Mouse (Mus musculus) thymus, postnatal 0 days (tissue): ENCODE data around the gene Cabin1. TPM values are rescaled to one million over a fixed set of nuclear protein-coding genes. Genes with fewer than 3 reads are reported as not detected.

Experiments used
- DNase-seq: peaks from one replicate; pipeline ENCODE4 v3.0.0-alpha.2; 2015; ENCODE audit warnings: low spot score
- polyA plus RNA-seq: library from polyadenylated mRNA; unstranded; fragments of >200 nt; fragmentation: Nextera tagmentation; extraction: Ambion mirVana; gene quantifications from 2 replicates; pipeline ENCODE4 v1.2.1, GENCODE M21; 2015

The Cabin1 gene
- polyA plus RNA-seq, 1 experiment from 2014 or later, result 26.1 TPM

DNA sequence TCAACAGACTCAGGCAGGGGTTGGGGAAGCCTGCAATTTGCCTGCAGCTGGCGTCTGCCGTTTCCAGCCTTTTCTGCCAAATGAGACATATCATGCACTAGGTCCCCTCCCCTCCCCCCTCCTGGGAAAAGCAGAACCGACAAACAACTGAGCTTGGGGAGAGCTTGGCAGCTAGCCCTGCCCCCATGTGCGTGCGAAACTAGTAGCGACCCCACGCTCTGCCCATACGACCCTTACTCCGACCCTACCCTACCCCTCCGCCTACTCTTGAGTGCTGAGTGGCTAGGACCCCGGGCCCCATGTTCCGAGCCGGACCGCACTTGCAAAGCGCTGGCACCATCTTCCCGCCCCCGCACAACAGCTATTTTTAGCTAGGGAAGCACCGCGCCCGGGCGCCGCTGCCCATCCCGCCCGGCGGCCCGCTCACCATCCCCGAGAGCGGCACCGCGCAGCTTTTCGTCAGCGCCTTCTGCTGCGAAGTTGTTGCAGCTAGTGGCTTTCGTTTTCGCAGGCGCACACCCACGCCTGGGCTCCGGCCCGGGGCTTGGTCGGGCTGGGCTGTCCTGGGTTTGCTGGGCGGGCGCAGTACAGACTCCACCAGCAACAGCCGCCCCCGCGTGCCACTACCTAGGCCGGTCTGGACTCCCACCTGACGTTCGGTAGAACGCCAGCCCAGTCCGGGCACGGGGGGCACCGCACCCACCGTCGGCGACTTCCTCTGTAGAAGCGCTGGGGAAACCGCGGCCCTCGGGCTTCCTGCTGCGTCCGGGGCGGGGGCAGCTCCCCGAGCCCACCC lies 96.8 kb downstream of the Cabin1 start:
- DNase-seq, result peak; percentile 66

DNA sequence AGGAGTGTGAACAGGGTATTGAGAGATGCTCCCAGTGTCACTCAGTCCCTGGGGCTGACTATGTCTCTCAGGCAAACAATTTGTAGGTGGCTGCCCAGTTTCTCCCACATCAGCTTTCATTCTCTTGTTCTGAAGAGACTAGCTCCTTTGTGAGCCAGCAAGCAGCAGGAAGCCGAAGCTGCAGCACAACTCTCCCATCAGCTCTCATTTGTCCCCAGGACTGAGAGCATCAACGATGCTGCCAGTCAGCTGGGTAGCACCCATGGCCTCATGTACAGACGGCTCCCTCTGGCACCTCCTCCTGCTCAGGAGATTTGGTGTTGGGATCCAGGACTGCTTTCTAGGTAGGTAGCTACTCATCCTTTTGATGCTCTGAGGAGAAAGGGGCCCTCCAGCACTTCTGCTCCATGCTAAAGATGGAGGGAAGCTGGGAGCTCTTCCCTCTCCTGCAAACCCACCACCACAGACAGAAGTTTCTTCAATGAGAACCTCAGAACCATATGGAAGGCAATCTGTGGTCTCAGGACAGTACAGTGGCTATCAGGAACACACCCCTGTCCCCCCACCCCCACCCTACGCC lies 97.6 kb downstream of the Cabin1 start:
- peak; percentile 21 for DNase-seq

DNA sequence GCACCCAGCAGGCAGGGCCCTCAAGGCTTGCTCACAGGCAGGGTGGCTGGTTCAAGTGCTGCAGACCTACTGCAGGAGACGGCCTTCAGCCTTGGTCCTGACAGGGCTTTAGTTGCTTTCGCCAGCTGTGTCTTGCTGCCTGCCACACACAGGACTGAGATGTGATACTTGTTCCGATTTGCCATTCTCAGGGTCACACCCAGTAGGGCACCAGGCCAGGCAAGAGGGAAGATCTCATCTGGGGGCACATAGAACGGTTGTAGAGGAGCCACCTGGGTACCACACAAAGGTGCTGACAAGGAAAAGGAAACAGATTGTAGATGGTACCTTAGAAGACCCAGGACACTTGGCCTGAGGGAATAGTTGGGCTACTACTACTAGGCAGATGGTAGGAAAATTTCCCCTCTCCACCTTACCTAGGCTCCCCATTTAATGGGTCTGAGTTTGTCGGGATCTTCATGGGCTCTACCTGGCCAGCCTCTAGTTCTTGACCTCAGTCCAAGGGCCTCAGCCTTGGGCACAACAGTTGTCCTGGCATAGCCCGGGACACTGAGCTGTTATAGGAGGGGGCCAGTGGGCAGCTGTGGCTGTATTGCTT lies 99.4 kb downstream of the Cabin1 start:
- DNase-seq, result no peak

DNA sequence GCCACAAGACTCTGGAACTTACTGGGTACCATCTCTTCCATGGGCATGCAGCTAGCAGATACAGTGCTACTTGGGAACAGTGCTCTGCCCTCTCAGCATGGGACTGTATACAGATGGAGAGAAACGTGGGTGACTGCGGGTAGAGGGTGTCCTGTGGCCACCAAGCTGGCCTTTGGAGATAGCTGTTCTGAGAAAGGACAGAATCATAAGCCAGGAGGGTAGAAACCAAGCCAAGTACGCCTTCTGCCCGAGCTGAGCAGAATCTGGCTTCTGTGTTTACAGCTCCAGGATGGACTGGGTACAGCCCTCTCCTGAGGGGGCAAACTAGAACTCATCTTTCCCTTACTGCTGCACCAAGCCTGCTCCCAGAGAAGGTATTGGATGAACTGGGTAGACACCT lies 101.6 kb downstream of the Cabin1 start:
- no peak for DNase-seq

DNA sequence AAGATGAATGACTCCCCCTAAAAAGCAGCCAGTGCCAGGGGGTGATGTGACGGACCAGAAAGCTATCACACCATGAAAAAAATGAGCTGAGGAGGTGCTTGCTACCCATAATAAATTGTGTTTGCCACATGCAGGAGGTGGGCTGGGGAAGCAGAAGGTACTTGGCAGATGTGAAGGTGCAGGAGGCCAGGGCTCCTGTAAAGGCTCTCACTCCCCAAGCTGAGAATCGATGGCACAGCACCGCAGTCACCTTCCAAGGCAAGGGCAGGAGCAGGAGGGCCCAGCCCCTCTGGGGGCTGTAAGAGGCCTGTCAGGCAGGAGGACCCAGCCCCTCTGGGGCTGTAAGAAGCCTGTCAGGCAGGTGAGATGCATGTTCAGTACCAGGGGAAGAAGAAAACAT lies 102.3 kb downstream of the Cabin1 start:
- DNase-seq, result no peak

DNA sequence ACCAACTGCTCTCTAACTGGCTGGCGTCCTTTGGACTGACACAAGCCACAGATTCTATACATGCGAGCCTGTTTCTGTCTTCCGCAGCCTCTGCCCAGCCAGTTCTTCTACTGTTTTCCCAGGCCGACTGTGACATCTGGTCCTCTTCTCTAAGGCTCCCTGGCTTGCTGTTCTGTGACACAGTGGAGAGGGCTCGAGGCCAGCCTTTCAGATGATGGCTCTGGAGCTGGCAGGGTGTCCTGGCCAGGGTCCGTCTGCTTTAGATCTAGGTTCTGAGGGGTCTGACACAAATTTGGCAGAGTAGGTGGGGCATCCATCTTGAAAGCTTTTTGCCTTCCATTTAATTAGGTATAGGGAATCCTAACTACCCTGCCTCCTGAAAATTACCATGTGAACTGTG lies 102.8 kb downstream of the Cabin1 start:
- DNase-seq, result no peak

DNA sequence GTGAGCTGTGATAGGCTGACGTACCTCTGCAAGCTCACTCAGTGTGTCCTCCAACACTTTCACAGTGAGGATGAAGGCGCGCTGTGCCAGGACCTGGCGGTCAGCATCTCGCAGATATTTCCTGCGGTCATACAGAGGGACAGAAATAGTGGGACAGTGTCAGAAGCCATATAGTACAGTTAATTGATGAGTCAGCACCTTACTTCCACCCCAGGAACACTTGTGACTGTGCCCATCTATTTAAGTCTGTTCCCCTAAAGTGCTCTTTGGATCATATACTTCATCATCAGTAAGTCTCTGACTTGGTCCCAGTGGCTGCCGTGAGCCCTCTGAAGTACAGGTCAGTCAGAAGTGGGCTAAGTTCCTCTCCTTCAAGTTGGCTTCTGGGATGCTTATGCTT lies 106.4 kb downstream of the Cabin1 start:
- no peak for DNase-seq

DNA sequence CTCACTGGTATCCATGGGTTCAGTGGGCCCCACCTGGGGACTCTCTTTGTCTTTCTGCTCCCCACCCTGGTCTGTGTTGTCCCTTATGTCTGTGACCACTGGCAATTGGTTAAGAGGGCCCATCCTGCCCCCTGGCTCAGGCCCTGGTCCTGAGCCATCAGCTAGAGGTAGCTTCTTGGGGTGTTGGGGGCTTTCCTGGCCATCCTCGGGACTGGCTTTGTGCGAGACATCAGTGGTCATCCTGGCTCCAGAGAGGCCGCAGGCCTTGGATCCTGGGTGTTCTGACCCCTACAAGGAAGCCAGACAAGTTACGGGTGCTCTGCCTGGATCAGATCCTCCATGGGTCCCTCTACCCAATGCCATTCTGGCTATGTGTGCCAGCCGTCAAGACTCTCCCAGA lies 107.0 kb downstream of the Cabin1 start:
- no peak for DNase-seq

DNA sequence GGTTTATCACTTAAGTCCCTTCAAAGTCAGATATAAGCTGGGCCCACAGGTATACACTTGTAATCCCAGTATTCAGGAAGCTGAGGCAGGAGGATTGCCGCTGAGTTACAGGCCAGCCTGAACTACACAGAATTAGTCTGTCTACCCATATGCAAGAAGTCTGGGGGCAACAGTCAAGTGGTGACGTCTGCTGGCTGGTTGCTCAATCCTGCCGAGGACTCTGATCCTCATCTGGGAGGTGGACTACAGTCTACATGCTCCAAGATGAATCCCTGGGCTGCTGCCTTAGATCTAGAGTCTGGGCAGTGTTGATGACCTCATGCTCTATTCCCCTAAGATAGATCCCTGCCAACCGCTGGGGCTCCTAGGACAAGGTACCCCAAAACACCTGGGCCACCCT lies 110.1 kb downstream of the Cabin1 start:
- DNase-seq, result no peak

DNA sequence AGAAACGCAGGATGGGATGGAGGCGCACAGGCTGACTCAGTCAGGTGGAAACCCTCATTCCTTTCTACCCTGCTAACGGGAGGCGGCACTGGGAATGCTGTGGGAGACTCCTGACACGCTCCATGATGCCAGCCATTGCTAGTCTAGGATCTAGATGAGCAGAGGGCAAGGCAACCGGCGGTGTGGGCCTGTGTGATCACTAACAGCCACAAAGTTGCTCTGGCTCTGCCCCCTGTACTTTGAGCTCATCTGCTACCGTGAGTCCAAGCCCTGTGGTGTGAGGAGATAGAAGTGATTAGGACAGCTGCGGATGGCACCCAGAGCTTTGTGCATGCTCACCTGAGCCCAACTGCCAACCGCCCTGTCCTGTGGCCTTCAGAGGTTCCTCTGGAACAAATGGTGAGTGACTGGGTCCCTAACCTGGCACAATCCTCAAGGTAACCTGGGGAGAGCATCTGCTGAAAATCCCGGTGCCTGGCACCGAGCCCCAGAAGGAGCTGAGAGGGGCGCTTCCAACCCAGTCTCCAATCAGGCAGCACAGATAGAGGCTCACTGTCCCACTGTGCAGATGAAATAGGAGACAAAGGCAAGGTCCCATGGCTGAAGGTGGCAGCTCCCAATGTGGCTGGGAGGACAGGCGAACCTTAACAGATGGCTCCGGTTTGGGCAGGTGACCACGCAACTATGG lies 112.6 kb downstream of the Cabin1 start:
- DNase-seq, result no peak

DNA sequence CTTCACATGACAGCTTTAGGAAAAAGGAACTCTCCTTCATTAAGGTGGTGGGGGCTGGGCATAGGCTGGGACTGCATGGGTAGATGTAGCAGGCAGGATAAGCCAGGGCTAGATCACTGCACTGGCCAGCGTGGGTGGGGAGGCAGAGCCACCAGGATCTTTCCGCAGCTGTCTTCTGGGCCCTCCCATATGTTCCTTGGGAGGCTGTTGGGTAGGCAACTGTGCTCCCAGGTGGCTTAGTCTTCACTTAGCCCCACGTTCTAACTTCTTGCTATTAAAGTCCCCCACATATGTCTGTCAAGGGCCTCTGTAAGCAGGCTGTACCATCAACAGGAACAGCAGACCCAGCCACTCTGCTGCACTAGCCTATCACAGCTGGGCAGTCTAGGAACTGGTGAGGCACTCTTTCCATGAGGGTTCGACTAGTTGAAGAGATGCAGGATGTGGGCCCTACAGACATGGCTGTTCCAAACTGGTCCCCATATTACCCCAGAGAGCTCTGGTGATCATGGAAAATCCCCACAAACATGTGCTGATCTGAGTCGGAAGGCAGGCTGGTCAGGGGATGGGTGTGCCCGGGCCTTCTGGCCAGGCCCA lies 113.7 kb downstream of the Cabin1 start:
- DNase-seq, result no peak

DNA sequence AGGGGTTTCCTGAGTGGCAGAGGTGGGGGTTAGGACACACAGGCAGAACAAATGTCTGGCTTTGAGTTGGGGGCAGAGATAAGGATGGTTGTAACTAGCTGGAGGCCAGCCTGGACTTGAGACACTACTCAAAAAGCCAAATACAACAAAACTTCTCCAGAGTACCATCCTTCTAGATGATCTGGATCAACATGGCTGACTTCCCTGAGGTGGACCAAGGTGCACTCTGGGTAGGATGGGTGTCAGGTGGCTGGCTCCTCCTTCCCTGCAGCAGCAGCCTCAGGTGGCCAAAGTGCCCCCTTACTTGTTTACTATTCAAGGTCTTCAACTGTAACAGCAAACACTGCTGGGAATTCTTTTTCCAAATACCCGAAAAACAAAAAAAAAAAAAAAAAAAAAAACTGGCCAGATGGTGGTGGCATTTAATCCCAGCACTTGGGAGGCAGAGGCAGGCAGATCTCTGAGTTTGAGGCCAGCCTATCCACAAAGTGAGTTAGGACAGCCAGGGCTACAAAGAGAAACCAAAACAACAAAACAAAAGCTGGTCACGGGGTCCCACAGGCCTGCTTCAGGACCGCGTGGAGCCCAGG lies 114.6 kb downstream of the Cabin1 start:
- no peak for DNase-seq

DNA sequence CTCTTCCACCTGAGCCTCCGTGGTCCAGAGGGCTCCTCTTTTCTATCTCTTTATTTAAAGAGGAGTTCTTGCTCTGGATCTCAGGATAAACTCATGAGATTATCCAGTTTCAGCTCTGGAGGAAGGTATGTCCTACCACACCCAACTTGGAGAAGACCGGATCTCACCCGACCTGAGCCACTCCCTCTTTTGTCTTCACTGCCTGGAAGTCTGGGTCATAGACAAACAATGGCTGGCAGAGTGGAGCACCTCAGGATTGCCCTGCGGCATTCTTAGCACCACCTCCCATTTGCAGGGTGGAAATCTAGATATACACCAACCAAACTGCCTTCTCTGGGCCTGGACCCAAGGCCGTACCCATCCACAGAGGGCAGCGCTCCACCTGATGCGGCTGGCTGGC lies 115.1 kb downstream of the Cabin1 start:
- DNase-seq, result no peak

DNA sequence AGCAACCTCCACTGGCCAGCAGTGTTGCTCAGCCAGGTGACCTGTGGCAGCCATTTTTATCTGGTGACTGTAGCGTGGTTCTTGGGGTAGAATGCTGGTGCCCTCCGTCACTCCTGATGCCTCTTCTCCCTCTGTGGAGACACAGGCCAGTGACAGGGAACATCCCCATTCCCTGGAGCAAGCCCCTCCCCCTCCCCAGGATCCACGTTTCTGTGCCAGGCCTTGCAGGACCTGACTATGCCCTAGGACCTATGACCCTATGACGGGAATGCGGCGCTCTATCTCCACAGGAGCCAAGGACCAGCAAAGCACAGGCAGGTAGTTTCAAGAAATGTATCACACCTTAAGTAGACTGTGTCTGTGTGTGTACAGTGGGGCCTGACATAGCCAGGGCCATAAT lies 116.0 kb downstream of the Cabin1 start:
- no peak for DNase-seq

DNA sequence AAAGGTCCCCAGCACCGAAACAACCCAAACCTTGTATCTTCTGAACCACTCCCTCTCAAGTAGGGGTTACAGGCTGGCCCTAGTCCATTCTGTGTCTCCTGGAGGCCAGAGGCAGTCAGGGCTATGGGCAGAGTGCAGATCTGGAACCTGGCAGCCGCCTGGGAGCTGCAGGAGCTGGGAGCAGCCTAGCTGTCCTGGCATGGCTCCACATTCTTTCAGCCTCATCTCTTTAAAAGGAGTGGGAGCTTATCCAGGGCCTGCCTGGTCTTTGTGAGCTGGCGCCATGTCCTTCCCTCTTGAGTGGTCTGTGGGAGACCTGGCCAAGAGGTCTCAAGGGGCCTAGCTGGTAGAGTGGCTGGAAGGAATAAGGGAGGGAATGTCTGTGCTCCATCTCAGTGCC lies 116.8 kb downstream of the Cabin1 start:
- no peak for DNase-seq

DNA sequence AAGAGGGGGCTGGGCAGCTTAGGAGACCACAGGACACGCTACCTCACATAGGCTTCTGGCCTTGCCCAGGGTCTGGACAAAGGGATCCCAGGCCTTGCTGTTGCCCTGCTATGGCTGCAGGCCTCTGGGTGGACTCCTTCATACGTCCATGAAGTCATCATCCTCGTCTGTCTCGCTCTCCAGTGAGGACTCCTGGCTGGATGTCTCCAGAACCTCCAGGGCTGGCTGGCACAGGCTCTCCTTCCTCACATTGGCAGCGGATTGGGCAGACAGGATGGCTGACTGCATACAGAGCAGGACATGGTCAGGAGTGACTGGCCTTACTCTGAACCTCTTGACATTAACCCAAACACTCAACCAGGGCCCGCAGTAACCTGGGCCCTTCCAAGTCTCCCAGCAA lies 117.7 kb downstream of the Cabin1 start:
- DNase-seq, result no peak

DNA sequence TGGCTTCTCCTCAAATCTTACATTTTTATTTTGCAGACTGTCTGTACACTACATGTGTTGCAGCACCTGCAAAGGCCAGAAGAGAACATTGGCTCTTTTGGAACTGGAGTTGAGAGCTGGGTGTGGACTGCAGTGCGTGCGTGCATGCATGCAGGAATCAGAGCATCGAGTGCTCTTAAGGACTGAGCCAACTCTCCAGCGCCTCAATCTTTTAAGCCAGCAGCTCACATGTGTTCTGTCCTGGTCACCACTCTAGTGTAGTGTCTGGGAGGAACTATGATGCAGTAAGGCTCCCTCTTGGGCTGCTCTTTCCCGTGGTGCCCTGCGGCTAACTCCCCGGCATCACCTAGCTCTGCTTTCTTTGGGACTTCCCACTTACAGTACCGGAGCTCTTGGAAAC lies 118.5 kb downstream of the Cabin1 start:
- no peak for DNase-seq

DNA sequence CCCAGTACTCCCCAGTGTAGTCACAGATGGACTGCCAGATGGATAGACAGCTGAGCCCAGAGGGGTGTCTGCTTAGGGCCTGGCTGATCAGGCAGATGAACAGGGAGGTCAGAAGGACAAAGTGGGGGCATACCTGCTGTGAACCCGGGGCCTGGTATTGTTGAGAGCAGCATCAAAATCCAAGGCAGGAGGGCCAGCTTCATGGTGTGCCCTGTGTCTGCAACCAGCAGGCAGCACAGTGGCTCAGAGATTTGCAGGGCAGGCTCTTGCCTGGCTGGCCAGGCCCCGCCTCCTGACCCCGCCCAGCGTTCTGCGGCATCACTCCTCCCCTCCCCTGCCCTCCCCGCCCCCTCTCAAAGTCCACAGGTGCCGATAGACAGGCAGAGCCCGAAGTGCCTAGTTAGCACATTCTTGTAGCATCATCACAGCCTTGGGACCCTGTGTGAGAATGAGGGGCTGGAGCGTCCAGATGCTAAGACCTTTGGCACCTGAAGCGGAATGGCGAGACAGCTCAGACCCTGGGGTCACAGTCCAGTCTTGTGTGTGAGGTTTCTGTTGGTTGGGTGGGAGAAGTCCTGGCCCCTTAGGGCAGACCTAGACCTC lies 120.3 kb downstream of the Cabin1 start, which contains the start of gene Susd2:
Gene Susd2 (minus strand): TSS at position 268 of the 603 bp plus-strand sequence.
- DNase-seq, result peak; percentile 80

DNA sequence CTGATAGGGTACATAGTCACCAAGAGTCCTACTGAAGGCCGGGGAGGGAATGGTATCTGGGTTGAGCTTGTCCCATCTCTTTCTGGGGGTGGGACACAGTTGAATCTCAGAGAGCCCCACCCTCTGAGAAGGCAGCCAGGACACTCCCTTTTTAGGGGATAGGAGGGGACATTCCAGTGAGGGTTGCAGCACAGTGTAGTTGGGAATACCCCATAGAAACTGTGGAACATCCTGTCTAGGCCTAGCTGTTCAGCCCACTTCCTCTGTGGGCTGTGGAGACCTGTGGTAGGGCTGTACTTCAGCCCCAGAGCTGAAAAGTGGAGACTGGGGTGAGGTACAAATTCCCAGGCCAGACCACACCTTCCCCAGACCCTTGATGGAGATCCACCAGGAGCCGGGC lies 121.2 kb downstream of the Cabin1 start:
- no peak for DNase-seq

DNA sequence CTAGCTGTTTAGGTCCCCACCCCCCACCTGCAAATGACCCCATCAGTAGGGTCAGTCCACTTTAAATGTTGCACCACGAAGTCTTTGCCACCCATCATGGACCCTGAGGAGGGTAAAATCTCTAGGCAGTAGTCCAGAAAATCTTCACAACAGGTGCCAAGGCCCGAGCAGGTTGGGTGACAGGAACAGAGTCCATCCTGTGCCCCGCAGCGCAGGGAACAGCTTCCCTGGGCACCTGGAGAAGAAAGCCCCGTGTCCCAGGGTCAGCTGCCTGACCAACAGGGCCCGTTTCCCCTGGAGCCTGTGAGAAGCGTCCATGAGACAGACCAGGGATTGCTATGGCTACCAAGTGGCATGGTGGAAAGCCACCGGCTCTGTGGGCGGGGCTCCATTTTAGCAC lies 121.7 kb downstream of the Cabin1 start:
- DNase-seq, result no peak

DNA sequence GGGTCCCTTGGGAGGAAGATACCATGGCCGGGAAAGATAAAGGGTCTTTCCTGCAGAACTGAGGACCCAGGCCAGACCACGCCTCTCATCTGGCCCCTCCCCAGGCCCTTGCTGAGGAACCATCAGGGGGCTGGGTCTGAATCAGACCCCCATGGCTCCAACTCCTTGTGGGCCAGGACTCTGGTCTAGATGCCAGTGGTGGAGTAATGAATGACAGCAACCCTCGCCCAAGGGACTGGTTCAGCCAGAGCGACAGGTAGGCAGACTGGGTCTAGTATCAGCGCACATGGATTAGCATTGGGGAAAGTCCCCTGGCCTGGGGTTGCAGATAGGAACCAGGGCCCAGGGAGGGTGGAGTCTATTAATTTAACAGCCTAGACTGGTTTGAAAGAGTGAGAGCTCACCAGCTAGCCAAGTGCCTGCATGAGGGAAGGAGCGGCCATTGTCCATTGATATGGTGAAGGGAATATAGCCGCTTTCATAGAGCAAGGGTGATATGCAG lies 122.4 kb downstream of the Cabin1 start:
- no peak for DNase-seq
